ENCODE assay signal across 17 mouse cellular contexts in genomic region chr7:97164261-97164660, GRCm38 (mm10).
"Had no signal": no experiment of that assay in that cellular context is flagged by ENCODE, and none has a peak within 500 bp of the region (broad histone marks: within the 10 kb centered on the region; RNA-seq: fewer than 3 reads in every experiment).

No protein-coding gene starts in this region.

- H3K4me2 ChIP-seq: liver, embryonic 13.5 days; lung, embryonic 15.5 days; neural tube, embryonic 12.5 days; stomach, embryonic 15.5 days had no signal

- H3K27ac ChIP-seq: layer of hippocampus, adult 2 months; left cerebral cortex, adult 2 months; limb, embryonic 10.5 days; liver, embryonic 13.5 days; lung, embryonic 15.5 days; midbrain, embryonic 10.5 days; neural tube, embryonic 12.5 days; stomach, embryonic 15.5 days had no signal

- H3K4me1 ChIP-seq: limb, embryonic 10.5 days; midbrain, embryonic 10.5 days; neural tube, embryonic 12.5 days; stomach, embryonic 15.5 days had no signal

- DNase-seq: kidney, postnatal 10 days; kidney, postnatal 4 days; liver, embryonic 13.5 days; liver, postnatal 0 days; lung, postnatal 14 days; midbrain, embryonic 14.5 days; retina, postnatal 1 day; right cerebral cortex, postnatal 4 days; spleen, adult 18-20 months; thymus, postnatal 14 days had no signal

- H3K27me3 ChIP-seq: liver, embryonic 13.5 days; lung, embryonic 15.5 days; neural tube, embryonic 12.5 days; stomach, embryonic 15.5 days had no signal

- H3K4me3 ChIP-seq: layer of hippocampus, adult 2 months; left cerebral cortex, adult 2 months; limb, embryonic 10.5 days; liver, embryonic 13.5 days; lung, embryonic 15.5 days; midbrain, embryonic 10.5 days; neural tube, embryonic 12.5 days; stomach, embryonic 15.5 days had no signal

- H3K9me3 ChIP-seq: limb, embryonic 10.5 days; liver, embryonic 13.5 days; lung, embryonic 15.5 days; midbrain, embryonic 10.5 days; neural tube, embryonic 12.5 days; stomach, embryonic 15.5 days had no signal

- H3K36me3 ChIP-seq: limb, embryonic 10.5 days; liver, embryonic 13.5 days; lung, embryonic 15.5 days; midbrain, embryonic 10.5 days; neural tube, embryonic 12.5 days; stomach, embryonic 15.5 days had no signal

- H3K9ac ChIP-seq: liver, embryonic 13.5 days; liver, postnatal 0 days; lung, embryonic 15.5 days; neural tube, embryonic 12.5 days; stomach, embryonic 15.5 days had no signal

- ATAC-seq: liver, postnatal 0 days had no signal
